Mouse (Mus musculus): ENCODE results near the gene Ulbp1. TPM values are rescaled to one million over a fixed set of nuclear protein-coding genes. Genes with fewer than 3 reads are reported as not detected.

Ulbp1 gene
- polyA plus RNA-seq, 1 experiment from 2014 or later: 8.1 TPM

DNA sequence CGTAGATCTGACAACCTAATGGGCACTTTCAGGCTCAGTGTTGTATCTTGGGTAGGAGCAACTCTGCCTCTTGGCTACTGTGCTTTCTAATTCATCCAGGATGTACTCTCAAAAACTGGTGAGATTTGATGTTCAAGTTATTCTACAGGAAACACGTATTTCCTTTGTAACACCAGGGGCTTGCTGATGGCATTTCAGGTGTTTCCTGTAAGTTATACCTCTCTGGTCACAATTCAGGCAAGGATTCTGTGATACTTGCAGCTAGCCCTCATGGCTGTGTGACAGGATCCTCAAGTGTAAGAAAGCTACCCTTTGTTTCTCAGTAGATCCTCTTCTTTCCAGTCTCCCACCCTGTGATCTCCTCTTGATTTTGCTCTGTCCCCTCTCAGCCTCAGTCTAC lies 34.5 kb downstream of the Ulbp1 start:
- Histone ChIP-seq H3K4me2 (ENCODE audit: low read depth, low read length) (no peak overlapping the region), H3K4me3 (ENCODE audit: low read length) (no peak overlapping the region), H3K27ac (ENCODE audit: low read length) (no peak overlapping the region), H3K9me3 (replicated peaks; ENCODE audit: control insufficient read depth, low read length) (no peaks in the 10 kb centered on the region), H3K4me1 (ENCODE audit: control insufficient read depth, insufficient read depth, low read length) (no peaks in the 10 kb centered on the region), H3K36me3 (ENCODE audit: control insufficient read depth, insufficient read depth) (no peaks in the 10 kb centered on the region), H3K27me3 (ENCODE audit: control insufficient read depth, insufficient read depth, low read length) (no peaks in the 10 kb centered on the region), H3K9ac (ENCODE audit: low read length) (no peak overlapping the region)
- 68% methylated on average over 2 of the region's 2 CpGs for WGBS
- ATAC-seq (replicated peaks; ENCODE audit: extremely low read depth, insufficient read depth, low FRiP score): no peak

DNA sequence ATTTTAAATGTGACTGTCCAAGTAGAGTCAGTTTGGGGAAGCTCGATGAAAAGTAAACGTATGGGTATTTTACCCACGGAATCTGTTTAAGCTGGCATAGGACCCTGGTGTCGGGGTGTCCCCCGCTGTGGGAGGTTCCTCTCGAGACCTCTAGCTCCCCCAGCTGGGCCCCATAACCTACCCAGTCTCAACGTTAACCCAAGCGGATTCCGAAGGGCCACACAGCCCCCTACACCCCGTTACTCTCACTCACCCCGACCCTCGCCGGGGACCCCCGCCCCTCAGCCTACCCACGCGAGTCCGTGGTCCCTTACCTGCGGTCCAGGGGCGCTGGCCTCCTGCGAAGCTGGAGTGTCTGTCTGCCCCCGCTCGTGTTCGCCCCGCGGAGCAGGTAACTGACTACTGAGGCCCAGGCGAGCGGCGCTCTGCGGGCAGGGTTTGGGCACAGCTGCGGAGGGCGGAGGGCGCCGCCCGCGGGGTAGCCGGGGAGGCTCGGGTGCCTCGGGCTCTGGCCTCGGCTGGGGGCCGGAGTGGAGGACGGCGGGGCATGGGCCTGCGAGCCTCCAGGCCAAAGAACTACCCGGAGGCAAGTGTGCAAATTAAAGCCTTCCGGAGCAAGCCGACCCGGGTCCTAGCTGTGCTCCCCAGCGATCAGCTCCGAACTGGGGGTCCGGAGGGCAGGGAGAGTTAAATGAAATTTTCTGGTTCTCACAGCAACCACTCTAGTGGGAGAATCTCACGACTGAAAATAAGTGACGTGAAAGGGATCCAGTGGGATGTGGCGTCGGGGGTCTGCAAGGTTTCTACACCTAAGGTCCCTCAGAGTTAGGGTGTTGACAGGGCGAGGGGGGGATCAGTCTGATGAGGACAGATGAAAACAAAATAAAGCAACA lies 80.0 kb downstream of the Ulbp1 start:
- H3K4me2 ChIP-seq (ENCODE audit: low read depth, low read length): peak overlapping the region; percentile 100
- no peak overlapping the region for H3K9ac ChIP-seq (ENCODE audit: low read length)
- H3K27ac ChIP-seq (ENCODE audit: low read length): no peak overlapping the region
- no peaks in the 10 kb centered on the region for H3K36me3 ChIP-seq (ENCODE audit: control insufficient read depth, insufficient read depth)
- no peaks in the 10 kb centered on the region for H3K9me3 ChIP-seq (replicated peaks; ENCODE audit: control insufficient read depth, low read length)
- ATAC-seq (replicated peaks; ENCODE audit: extremely low read depth, insufficient read depth, low FRiP score): 0 out of 2 replicates have a peak, but pooled peaks have one; percentile 26
- H3K4me1 ChIP-seq (ENCODE audit: control insufficient read depth, insufficient read depth, low read length): peaks cover 2% of the 10 kb centered on the region; the same call in 1 of the 2 replicates
- peaks cover 26% of the 10 kb centered on the region for H3K27me3 ChIP-seq (ENCODE audit: control insufficient read depth, insufficient read depth, low read length)
- 8% methylated on average over 55 of the region's 55 CpGs for WGBS
- peak overlapping the region; percentile 79 for H3K4me3 ChIP-seq (ENCODE audit: low read length)

DNA sequence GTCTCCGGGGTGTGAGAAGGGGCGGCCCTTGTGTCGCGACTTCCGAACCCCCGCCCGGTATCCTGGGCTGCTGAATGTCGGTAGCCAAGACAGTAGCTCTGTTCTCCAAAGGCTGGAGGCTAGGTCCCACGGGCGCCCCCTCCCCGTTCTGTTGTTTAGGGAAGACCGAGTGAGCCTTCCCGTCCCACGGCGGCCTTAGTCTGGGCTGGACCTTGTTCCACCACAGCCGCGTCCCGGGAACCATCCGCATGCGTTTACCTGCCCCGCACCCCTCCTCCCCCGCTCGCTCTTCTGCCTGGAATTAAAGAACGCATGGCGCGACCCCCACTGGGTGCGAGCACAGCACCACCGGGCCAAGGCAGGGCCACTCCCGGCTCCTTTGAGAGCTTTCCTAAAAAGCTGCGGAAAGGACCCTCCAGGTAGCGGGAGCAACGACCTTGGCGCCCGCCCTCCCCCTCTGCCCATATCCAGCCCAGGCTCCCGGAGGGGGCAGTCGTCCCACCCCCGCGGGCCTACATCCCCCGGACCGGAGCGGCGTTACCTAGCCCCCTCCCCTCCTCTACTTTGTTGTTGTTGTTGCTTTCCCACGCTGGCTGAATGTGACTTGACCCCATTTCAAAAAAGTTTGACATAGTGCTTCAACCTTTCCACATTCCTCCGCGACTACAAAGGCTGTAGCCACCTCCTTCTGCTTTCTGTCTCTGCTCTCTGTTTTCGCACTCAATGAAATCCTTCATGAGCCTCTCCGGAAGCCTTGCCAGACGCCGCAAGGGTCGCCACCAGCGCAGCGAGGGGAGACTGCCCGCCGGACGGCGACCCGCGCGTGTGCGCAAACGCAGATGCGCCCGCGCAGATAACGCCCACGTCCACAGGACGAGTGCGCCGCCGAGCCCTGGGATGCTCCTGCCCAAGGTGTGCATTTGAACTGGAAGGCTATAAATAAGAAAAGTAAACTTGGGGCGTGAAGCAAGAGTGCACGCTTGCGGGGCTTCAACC lies 81.2 kb downstream of the Ulbp1 start:
- no peak overlapping the region for H3K27ac ChIP-seq (ENCODE audit: low read length)
- under 1% methylated on average over 73 of the region's 73 CpGs for WGBS
- H3K4me3 ChIP-seq (ENCODE audit: low read length): peak overlapping the region; percentile 79
- peak overlapping the region; percentile 69 for H3K9ac ChIP-seq (ENCODE audit: low read length)
- ATAC-seq (replicated peaks; ENCODE audit: extremely low read depth, insufficient read depth, low FRiP score): peak; percentile 25; the same call in 1 of the 2 replicates
- H3K27me3 ChIP-seq (ENCODE audit: control insufficient read depth, insufficient read depth, low read length): peaks cover 26% of the 10 kb centered on the region
- peaks cover 2% of the 10 kb centered on the region; the same call in 1 of the 2 replicates for H3K4me1 ChIP-seq (ENCODE audit: control insufficient read depth, insufficient read depth, low read length)
- H3K36me3 ChIP-seq (ENCODE audit: control insufficient read depth, insufficient read depth): no peaks in the 10 kb centered on the region
- no peaks in the 10 kb centered on the region for H3K9me3 ChIP-seq (replicated peaks; ENCODE audit: control insufficient read depth, low read length)
- peak overlapping the region; percentile 100 for H3K4me2 ChIP-seq (ENCODE audit: low read depth, low read length)

DNA sequence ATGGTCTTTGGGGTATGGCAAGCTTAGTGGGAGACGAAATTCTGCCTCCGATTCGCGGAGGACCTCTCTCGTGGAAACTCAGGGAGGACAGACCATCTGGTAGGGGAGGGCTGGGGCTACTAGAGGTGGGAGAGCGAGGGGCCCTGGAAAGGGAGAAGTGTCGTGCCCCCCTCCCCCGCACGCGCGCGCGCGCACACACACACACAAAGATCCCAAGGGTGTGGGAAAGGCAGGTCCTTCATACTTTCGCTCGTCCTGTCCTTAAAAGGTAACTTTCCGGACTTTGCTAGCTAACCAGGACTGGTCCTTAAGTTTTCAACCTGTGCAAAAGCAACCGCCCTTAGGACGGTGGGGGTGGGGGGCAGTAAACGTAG lies 81.9 kb downstream of the Ulbp1 start:
- Histone ChIP-seq H3K9ac (ENCODE audit: low read length) (peak overlapping the region; percentile 69), H3K27ac (ENCODE audit: low read length) (no peak overlapping the region), H3K4me3 (ENCODE audit: low read length) (peak overlapping the region; percentile 79), H3K4me2 (ENCODE audit: low read depth, low read length) (peak overlapping the region; percentile 100), H3K27me3 (ENCODE audit: control insufficient read depth, insufficient read depth, low read length) (peaks cover 26% of the 10 kb centered on the region), H3K9me3 (replicated peaks; ENCODE audit: control insufficient read depth, low read length) (no peaks in the 10 kb centered on the region), H3K36me3 (ENCODE audit: control insufficient read depth, insufficient read depth) (no peaks in the 10 kb centered on the region), H3K4me1 (ENCODE audit: control insufficient read depth, insufficient read depth, low read length) (peaks cover 2% of the 10 kb centered on the region; the same call in 1 of the 2 replicates)
- ATAC-seq (replicated peaks; ENCODE audit: extremely low read depth, insufficient read depth, low FRiP score): peak; percentile 35; the same call in 1 of the 2 replicates
- under 1% methylated on average over 18 of the region's 20 CpGs for WGBS

DNA sequence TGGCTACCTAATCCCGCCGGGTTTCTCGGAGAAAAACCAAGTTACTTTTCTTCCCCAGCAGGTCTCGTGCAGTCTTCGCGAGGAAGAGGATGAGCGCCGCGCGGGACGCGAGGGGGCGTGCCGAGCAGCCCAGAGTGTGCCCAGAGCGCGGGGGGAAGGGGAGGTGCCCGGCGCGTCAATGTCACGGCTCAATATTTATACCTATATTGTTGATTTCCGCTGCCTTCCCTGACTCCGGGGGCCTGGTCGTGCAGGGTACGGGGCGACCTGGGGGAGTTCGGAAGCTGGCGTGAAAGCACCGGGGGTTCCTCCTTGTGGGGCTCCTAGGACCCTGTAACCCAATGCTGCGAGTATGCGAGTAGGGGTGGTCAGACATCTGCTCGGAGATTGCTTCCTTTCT lies 82.3 kb downstream of the Ulbp1 start:
- peak; percentile 46; the same call in 1 of the 2 replicates for ATAC-seq (replicated peaks; ENCODE audit: extremely low read depth, insufficient read depth, low FRiP score)
- under 1% methylated on average over 29 of the region's 31 CpGs for WGBS
- peaks cover 2% of the 10 kb centered on the region; the same call in 1 of the 2 replicates for H3K4me1 ChIP-seq (ENCODE audit: control insufficient read depth, insufficient read depth, low read length)

More for the DNA sequence above, 82.3 kb downstream of the Ulbp1 start:
- Histone ChIP-seq H3K9me3 (replicated peaks; ENCODE audit: control insufficient read depth, low read length) (no peaks in the 10 kb centered on the region), H3K4me3 (ENCODE audit: low read length) (peak overlapping the region; percentile 79), H3K4me2 (ENCODE audit: low read depth, low read length) (peak overlapping the region; percentile 100), H3K27ac (ENCODE audit: low read length) (no peak overlapping the region), H3K27me3 (ENCODE audit: control insufficient read depth, insufficient read depth, low read length) (peaks cover 26% of the 10 kb centered on the region), H3K36me3 (ENCODE audit: control insufficient read depth, insufficient read depth) (no peaks in the 10 kb centered on the region), H3K9ac (ENCODE audit: low read length) (peak overlapping the region; percentile 69)

Other genes with a start within 250 kb of the Ulbp1 start
- 0.84 and 1.3 TPM in 2 replicates for gene Lrp11, start 116.2 kb upstream of the Ulbp1 start, polyA plus RNA-seq (2015; fragmentation: Nextera tagmentation; extraction: Ambion mirVana)
- gene Nup43, start 193.9 kb upstream of the Ulbp1 start, polyA plus RNA-seq (2015; fragmentation: Nextera tagmentation; extraction: Ambion mirVana): 31.8 and 32.4 TPM in 2 replicates
- 134 and 143 TPM in 2 replicates for gene Pcmt1, start 207.5 kb upstream of the Ulbp1 start, polyA plus RNA-seq (2015; fragmentation: Nextera tagmentation; extraction: Ambion mirVana)
- 3.1 TPM in 2 replicates for gene Lats1, start 207.6 kb upstream of the Ulbp1 start, polyA plus RNA-seq (2015; fragmentation: Nextera tagmentation; extraction: Ambion mirVana)

Measured in heart, embryonic 16.5 days (tissue).